Mouse (Mus musculus): ENCODE results near the gene Piezo1.

The Piezo1 gene

DNA sequence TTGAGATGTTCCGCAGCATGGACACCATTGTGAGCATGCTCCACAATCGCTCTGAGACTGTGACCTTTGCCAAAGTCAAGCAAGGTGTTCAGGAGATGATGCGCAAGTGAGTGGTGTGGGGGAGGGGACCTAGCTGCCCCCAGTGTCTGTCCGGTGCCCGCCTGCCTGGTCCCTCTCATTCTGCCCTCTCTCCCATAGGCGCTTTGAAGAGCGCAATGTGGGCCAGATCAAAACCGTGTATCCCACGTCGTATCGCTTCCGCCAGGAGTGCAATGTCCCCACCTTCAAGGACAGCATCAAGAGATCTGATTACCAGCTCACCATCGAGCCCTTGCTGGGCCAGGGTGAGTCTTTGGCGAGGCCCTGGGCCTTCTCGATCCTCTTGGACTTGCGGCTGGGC lies 18.9 kb upstream of the Piezo1 start:
- DNase-seq = no peak

DNA sequence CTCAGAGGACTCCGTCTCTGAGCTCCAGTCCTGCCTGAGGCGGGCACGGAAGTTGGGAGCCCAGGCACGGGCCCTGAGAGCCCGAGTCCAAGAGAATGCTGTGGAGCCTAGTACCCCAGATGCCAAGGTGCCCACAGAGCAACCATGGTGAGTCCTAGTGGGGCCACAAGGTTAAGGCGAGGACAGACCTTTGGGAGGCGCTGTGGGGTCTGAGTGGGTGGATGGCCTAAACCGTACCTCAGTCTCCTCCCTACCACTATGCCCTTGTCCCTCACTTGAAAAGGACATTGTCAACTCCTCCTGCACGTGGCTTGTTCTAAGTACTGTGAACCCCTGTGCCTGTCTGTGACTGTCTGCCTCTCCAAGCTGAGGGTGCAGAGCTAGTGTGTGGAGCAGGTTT lies 18.2 kb upstream of the Piezo1 start:
- DNase-seq = no peak

DNA sequence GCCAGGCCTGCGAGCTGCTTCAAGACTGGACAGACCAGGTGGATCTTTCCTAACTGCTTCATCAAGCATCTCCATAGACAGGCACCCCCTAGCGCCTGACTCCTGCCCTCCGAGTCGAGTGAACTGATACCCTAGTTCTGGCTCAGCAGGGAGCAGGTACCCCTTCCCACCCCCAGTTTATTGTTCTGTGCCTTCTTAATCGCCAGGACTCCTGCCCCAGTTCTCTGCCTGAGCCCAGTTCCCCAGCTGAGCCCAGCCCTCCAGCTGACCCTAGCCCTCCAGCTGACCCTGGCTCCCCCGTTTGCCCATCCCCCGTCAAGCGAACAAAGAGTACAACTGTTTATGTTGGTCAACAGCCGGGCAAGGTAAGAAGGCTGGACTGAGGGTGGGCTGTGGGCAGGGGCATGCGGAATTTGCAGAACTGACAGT lies 17.8 kb upstream of the Piezo1 start:
- DNase-seq = no peak

DNA sequence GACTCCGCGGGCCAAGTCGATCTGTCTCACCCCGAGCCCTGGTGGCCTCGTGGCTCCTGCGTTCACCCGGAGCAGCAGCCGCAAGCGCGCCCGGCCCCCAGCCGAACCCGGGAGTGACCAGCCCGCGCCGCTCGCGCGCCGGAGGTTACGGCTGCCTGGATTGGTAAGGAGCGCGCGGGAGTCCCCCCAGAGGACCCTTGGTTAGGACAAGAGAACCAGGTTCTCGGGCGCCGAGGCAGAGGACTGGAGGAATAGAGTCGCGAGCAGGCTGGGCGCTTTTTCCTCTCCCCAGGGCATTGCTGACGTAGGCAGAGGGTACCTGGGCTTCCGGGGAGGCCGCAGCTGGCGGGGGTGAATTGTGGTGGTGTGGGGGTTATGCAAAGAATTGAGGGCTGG lies 17.0 kb upstream of the Piezo1 start:
- DNase-seq = no peak

DNA sequence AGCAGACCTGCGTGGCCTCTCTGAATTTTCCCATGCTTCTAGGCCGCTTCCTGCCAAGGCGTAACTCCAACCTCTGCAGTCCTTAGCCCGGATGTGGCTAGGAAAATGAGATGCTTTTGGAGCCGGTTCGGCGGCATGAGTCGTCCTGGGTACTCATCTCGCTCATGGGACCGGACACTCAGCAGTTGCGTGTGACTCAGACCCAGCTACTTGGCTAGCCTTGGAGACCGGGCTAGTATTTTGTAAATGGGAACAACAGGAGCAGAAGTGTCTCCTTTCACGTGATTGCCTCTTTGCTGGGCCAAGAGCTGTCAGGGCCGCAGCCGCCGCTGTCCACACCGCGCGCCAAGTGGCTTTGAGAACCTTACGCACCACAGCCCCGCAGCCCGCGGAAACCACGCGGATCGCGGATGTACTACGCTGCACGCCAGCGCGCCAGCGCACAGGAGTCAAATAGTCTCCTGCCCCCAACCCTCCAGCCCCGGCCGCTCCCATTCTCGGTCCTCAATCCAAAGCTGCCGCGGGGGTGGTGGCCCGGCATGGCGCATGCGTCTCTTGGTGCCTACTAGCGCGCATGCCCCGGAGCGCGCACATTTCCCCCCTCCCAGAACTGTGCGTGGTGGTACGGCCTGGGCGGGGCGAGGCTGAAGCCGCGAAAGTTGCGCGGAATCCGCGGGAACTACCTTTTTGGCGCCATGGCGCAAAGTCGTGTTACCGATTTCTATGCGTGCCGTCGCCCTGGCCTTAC lies 16.4 kb upstream of the Piezo1 start, which contains the start of gene Cdt1:
Cdt1 (plus strand) TSS at position 655 of the 748 bp plus-strand sequence.
- DNase-seq = peak; percentile 96

DNA sequence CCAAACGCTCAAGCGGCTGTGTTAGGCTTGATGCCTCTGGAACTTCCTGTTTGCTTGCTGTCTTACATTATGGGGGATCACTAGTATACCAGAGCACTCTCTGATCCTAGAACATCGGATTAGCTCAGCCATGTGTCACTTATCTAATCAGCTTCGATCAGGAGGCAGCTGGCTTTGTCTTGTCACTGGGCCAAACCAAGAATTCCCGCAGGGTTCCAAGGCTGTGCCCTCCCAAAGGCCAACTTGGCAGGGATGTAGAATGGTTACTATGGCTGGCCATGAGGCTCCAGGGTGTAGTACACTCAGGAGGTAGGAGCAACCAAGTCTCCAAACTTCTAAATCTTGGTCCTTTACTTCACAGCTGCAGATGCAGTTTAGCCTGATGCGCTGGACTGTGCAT lies 15.6 kb upstream of the Piezo1 start:
- no peak for DNase-seq

DNA sequence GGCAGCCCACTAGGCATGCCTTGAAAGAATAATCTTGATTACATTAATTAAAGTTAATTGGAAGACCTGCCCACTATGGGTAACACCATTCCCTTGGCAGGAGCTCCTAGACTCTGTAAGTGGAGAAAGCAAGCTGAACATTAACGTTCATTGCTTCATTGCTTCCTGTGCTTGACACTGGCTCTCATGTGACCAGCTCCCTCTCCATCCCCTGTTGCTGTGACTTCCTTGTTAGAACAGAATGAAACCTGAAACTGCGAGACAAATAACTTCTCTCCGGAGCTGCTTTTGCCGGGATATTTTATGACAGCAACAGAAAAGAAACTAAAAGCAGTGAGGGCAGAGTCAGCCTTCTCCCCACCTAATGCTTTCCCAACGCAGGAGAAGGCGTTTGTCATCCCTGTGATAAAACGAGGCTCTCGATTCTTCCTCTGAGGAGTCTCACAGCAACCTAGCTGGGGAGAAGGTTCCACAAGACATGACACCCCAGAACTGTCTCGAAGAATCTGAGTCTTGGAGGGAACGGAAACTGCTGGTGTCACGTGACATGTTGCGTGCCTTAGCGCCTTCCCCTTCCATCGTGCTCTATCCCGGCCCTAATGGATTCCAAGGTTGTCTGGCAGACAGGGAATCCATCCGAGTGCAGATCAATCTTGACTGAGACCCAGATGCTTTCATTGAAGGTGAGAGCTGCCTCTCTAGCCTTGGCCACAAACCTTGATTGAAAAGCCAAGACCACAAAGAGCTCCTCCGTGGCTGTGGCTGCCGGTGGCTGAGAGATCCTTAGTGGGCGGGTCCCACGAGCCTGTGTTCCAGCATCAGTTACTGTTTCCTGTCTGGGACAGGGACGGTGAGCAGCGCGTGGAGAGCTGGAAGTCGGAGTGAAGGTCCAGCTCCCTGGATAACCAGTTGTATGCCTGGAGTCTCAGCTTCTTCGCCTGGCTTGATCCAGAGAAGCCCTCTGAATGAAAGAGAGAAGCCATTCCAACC lies 13.5 kb upstream of the Piezo1 start:
- DNase-seq = no peak

DNA sequence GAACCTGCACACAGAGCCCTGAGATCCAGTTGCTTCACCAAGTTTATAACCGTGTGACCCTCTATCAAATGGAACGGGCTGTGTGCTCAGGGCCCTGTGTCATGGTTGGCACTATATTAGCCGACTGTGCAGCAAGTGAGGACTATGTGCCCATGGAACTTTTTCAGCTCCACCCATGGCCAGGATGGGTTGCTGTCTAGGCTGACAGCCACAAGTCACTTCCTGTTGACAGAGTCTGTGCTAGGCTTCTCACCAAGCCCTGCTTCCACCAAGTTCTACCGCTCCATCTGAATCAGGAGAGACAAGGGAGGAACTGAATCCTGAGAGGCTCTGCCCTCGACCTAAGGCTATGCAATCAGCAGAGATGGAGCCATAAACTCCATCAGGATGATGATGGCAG lies 10.1 kb upstream of the Piezo1 start:
- DNase-seq = no peak

DNA sequence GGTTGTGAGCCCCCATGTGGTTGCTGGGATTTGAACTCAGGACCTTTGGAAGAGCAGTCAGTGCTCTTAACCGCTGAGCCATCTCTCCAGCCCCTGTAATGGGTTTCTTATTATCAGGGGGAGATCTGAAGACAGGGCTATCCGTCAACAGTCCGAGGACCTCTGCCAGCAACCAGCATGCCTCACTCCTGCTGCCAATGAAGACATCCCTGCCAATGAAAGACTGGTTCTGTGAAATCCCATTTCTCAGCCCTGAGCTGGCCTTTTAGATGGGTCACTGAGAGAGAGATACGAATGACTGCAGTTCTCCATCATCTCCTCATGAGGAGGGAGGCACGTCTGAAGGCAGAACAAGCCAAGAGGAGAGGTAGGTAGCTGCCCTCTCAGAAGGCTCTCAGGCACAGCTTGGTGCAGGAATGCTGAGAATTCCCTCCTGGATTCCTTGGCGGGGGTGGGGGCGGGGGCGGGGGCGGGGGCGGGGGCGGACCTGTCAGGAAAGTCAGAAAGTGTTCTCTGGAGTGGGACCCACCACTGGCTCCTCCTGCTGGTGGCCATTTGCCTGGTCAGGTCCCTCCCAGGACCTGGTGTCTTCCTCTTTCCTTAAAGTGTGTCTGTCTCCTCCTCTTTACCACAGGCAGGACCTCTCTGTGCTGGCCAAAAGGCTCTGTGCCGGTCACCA lies 7.7 kb upstream of the Piezo1 start:
- no peak for DNase-seq

DNA sequence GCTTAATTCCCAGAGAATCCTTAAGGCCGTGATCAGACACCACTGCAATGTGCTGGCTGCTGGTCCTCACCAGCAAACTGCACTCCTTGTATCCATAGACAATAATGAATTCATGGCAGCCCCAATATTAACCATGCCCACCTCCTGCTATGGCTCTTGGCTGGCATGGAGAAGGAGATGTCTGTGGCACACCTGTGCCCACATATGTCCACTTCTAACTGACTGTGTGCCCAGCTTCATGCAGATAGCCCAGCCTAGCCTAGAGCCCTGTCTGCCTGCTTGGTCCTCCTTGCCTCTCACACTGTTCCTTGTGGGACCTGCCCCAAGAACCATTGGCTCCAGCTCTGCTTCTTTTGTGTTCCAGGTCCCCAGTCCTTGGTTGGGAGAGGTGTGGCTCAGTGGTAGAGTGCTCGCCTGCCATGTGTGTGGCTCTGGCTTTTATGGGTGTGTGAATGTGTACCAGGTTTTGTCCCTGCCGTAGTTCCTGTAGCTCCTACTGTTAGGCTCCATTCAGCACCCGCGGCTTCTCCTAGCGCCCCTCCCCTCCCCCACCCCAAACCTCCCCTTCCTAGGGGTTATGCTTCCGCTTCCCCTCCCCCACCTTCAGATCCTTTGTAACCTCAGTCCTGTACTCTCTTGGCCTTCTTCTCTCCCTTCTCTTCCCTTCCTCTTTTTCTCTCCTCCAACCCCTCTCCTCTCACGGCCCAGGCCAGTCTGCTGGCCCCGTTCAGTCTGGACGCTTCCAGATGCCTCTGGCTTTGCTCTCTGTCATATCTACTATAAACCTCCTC lies 6.3 kb upstream of the Piezo1 start:
- no peak for DNase-seq

DNA sequence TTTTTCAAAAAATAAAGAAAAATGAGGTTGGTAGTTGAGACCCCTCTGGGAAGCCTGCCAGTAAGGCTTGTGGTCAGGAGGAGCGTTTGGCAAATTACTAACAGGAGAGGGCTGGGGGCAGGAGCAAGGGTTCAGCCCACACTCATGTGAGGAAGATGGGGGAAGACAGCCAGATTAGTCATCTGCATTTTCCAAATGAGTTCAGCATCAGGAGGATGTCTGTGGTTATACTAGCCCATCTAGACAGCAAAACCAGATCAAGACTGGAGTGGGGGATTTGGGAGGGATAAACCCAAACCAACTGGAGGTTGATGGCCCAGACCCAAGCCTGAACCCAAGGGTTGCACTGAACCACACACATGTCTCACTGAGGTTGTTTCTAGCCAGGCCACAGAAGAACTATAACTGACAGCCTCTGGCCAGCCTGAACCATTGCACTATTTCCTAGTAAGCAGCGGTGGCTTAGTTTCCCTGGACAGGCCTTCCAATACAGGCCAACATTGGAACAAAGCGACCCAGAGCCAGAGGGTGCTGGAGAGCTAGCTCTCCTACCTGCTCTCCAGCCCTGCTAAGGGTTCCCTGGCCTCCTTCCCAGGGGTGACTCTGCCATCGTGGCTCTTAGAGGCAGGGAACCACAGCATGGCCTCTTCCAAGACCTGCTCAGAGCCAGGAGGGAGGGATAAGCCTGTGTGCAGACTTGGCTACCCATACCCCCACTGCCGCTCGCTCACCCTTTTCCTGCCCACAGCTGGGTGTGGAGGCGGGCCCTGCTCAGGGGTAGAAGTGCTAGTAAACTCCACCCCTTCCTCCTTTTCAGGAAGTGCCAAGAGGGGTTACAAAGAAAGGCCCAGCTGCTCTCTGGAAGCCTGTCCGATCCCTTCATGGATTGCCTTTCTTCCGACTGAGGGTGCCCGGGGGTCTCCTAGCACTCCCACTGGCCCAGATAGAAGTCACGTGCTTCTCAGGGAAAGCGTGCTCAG lies 5.2 kb upstream of the Piezo1 start:
- no peak for DNase-seq

DNA sequence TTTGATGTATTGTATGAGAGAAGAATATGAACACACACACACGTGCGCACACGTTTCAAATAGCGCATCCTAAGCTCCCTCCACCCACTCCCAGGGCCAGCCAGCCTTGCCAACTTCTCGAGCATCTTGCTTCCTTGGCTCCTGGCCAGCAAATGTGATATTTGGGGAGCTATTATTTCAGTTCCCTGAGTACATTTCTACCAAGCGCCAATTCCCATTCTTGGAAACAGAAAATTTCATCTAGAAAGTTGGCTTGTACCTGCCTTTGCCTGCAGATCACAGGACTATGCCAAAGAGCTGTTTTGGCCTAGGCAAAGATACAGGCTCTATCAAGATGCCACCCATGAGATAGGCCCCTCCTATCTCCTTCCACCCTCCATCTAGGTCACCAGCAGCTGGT lies 3.7 kb upstream of the Piezo1 start:
- peak; percentile 77 for DNase-seq

DNA sequence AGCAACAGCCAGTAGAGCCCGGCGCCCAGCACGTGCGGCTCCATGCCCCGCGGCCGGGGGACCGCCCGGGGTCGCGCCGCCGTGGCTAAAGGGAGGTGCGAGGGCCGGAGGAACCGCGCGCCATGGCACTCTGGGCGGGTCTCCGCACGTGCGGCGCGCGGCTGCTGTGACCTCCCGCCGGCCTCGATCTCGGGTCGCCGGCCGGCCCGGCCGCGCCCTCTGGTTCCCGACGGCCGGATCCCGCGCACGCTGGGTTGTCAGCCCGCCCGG lies 199 bp downstream of the Piezo1 start:
- DNase-seq = no peak

DNA sequence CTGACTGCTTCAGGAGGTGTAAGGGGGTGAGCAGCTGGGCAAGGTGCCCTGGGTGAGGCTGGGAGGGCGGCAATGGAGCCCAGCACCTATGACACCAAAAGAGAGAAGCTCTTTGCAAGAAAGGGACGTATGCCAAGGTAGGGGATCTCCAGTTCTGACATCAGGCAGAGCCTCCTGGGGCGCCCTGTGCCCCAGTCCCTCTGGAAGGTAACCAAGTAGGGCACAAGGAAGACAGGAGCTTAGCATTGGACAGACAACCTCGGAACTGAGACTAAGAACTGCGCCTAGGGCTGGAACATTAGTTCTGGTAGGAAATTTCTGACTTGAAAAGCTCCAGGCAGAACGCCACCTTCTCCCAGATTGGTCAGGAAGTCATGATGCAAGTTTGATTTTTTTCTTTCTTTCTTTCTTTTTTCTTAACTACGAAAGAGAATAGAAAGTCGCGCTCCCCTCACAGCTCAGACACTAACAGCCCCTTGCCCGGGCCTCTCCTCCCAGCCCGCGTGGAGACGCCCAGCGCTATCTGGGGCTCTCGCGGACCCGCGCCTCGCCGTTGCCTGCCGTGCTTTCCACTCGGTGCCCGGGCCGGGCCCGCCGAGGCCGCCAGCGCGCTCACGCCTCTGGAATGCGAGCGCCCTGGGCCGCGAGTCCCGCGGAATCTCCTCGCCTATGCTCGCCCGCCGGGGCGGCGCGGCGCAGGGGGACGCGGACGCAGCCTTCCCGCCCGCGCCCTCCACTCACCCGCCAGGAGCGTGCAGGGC lies 715 bp downstream of the Piezo1 start:
- no peak for DNase-seq

DNA sequence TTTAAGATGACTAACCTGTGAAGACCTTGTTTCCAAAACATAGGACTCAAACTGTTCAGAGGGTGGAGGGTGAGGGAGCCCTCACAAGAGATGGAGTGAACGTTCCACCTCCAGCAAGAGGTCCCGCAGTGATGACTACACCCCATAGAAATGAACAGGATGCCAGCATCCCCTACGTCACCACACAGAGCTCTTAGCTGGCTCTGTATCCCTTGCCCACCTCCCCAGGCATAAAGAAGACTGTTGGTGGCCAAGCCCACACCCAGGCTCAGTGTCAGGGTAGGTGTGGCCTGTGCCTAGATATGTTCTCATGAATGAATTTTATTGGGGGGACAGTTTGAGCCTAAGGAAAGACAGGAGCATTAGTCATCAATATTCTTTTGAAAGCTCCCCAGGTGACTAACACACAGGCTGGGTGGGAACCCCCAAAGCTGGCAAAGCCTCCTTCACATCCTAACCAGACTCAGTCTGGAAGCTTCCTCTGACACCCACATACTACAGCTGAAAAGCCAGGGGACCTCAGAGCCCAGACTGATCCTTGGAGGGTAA lies 2.2 kb downstream of the Piezo1 start:
- DNase-seq = no peak

DNA sequence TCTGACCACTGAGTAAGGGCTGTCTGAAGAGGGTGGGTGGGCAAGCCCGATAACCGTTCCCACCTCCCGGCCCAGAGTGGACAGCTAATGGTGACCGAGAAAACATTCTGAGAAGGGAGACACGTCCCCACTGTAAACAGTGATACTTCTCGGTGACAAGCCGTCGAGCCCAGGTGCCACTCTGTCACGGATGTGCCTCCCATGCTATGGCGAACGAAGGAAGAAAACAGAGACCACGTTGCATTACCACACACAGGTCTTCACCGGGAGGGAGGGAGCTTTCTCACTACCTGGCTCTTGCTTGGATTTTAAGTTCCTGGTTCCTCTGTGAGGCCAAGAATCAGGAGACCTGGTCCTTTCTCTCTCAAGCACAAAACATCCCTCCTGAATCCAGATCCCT lies 2.8 kb downstream of the Piezo1 start:
- no peak for DNase-seq

DNA sequence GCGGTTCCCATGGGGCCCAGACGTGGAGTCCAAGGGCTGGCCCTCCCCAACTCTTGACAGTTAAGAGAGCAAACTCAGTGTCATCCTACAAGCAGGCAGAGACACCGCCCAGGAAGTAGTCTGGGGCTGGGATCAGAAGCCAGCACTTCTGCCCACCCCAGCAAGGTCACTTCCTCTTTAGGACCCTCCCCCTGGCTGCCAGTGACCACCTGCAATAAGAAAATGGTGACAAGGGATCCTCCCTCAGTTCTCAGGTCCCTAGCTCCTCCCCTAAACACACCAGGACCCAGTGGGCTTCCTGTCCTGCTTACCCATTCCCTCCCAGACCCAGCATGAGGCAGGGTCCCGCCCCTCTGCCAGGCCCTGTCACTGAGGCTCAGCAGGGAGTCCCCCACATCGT lies 3.3 kb downstream of the Piezo1 start:
- DNase-seq = no peak

DNA sequence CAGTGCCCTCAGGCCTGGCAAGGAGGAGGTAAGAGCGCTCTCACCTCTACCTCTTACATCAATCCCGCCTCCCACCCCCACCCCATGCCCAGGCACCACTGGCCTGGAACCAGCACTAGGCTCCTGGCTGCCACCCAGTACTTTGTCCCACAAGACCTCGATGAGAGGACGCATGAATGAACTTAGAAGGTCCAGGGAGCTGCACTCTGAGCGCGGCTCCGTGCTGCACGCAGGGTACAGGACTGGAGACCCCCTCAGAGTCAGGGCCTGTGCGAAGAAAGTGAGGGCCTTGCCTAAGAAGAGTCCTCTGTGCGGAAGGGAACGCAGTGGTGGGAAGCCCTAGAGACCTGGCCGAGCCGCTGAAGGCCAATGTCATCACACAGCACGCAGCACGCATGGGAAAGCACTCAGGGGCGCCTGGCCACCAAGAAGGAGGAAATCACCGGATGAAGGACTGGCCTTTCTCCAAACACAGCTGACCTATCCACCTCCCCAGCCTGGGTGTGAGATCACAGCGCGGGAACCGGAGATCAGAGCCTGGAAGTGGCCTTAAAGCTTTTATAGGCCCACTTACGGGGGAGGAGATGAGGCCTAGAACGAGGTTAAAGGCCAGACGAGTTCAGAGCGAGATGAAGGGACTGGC lies 4.2 kb downstream of the Piezo1 start:
- DNase-seq = no peak

DNA sequence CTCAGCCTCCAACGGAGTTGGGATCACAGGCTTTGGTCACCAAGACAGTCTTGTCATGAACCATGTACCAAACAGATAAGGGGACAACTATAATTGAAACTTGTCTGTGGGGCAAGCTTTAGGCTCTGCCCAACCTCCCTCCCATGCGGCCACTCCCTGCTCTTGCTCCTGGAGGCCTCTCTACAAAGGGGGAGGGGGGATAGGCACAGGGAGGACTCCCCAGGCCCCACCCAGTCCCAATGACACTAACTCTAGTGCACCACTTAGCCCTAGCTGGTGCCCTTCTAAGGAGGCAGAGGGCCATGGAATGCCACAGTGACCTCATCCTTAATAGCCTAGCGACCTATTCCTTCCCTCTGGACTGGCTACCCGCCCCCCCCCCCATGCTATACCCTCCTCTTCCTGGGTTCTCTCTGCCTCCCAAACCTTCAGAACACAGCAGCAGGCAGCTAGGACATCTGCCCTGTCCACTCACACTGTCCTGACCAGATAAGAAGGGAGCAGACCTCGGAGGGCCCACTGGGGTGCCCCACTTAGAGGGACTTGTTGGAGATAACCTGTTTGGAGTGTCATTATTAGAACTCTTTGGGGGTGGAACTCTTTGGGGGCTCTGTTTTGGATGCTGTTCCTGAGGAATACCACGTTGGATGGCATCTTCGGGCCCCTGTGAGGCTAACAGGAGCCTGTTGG lies 4.9 kb downstream of the Piezo1 start:
- no peak for DNase-seq
